Mouse (Mus musculus): ENCODE measurements around the gene 1700023F06Rik.

The 1700023F06Rik gene

GRCm38 (mm10) chr11:103181911-103182310 lies 26.4 kb downstream of the 1700023F06Rik start:
- no peak for DNase-seq (ENCODE audit: low read depth, low spot score)

GRCm38 (mm10) chr11:103181349-103181748 lies 27.0 kb downstream of the 1700023F06Rik start:
- DNase-seq (ENCODE audit: low read depth, low spot score) = no peak

- DNase-seq (ENCODE audit: low read depth, low spot score) = no peak
Measured at GRCm38 (mm10) chr11:103180426-103180825, 27.9 kb downstream of the 1700023F06Rik start.

GRCm38 (mm10) chr11:103178748-103179147 lies 29.6 kb downstream of the 1700023F06Rik start:
- no peak for DNase-seq (ENCODE audit: low read depth, low spot score)

- no peak for DNase-seq (ENCODE audit: low read depth, low spot score)
Measured at GRCm38 (mm10) chr11:103177815-103178485, 30.4 kb downstream of the 1700023F06Rik start.

GRCm38 (mm10) chr11:103177216-103177615 lies 31.1 kb downstream of the 1700023F06Rik start:
- no peak for DNase-seq (ENCODE audit: low read depth, low spot score)

GRCm38 (mm10) chr11:103176510-103176909 lies 31.8 kb downstream of the 1700023F06Rik start:
- DNase-seq (ENCODE audit: low read depth, low spot score) = no peak

- no peak for DNase-seq (ENCODE audit: low read depth, low spot score)
Measured at GRCm38 (mm10) chr11:103175688-103176442, 32.5 kb downstream of the 1700023F06Rik start.

GRCm38 (mm10) chr11:103174891-103175391 lies 33.4 kb downstream of the 1700023F06Rik start:
- DNase-seq (ENCODE audit: low read depth, low spot score) = peak; percentile 68

- no peak for DNase-seq (ENCODE audit: low read depth, low spot score)
Measured at GRCm38 (mm10) chr11:103174411-103174832, 33.9 kb downstream of the 1700023F06Rik start.

- DNase-seq (ENCODE audit: low read depth, low spot score) = no peak
Measured at GRCm38 (mm10) chr11:103173771-103174344, 34.5 kb downstream of the 1700023F06Rik start.

GRCm38 (mm10) chr11:103173041-103173770 lies 35.2 kb downstream of the 1700023F06Rik start:
- no peak for DNase-seq (ENCODE audit: low read depth, low spot score)

GRCm38 (mm10) chr11:103172392-103173040 lies 35.8 kb downstream of the 1700023F06Rik start:
- DNase-seq (ENCODE audit: low read depth, low spot score) = no peak

GRCm38 (mm10) chr11:103171703-103172391 lies 36.5 kb downstream of the 1700023F06Rik start:
- DNase-seq (ENCODE audit: low read depth, low spot score) = no peak

GRCm38 (mm10) chr11:103171286-103171620 lies 37.1 kb downstream of the 1700023F06Rik start:
- peak; percentile 64 for DNase-seq (ENCODE audit: low read depth, low spot score)

- no peak for DNase-seq (ENCODE audit: low read depth, low spot score)
Measured at GRCm38 (mm10) chr11:103170494-103171285, 37.7 kb downstream of the 1700023F06Rik start, which contains the start of gene Fmnl1. Fmnl1 (plus strand) TSS chr11:103171107.

GRCm38 (mm10) chr11:103170111-103170493 lies 38.3 kb downstream of the 1700023F06Rik start:
- no peak for DNase-seq (ENCODE audit: low read depth, low spot score)

- DNase-seq (ENCODE audit: low read depth, low spot score) = no peak
Measured at GRCm38 (mm10) chr11:103169664-103170063, 38.7 kb downstream of the 1700023F06Rik start.

- peak; percentile 72 for DNase-seq (ENCODE audit: low read depth, low spot score)
Measured at GRCm38 (mm10) chr11:103168690-103169390, 39.5 kb downstream of the 1700023F06Rik start.
